ENCODE assay signal across 10 mouse cellular contexts in genomic region chr5:115230830-115231551, GRCm38 (mm10). TPM values are rescaled to one million over a fixed set of nuclear protein-coding genes. Genes with fewer than 3 reads are reported as not detected.
DNase-seq lines count a peak whose midpoint lies in the region; ATAC-seq and TF ChIP-seq lines count a peak whose summit lies in the region.
"Had no signal": no experiment of that assay in that cellular context is flagged by ENCODE, and none has a peak within 500 bp of the region (broad histone marks: within the 10 kb centered on the region; RNA-seq: fewer than 3 reads in every experiment).

No protein-coding gene starts in this region.

- ATAC-seq in kidney, embryonic 14.5 days (ENCODE audit: low FRiP score, low TSS enrichment) = no peak

- H3K9me3 ChIP-seq in kidney, embryonic 14.5 days (ENCODE audit: control insufficient read depth, low read length) = no peaks in the 10 kb centered on the region
- no peaks in the 10 kb centered on the region for H3K9me3 ChIP-seq in MEL (replicated peaks; ENCODE audit: insufficient read depth, low read length)

- TF ChIP-seq RAD21 in MEL (IDR thresholded peaks at IDR 0.05; ENCODE audit: low read depth, low read length) = no peak

- H3K4me1 ChIP-seq in kidney, embryonic 14.5 days (ENCODE audit: control insufficient read depth, insufficient read depth, low read length) = peaks cover 10% of the 10 kb centered on the region; the same call in 1 of the 2 replicates
- peaks cover 0 to 5% of the 10 kb centered on the region in 2 experiments; a peak in 1 of 4 replicates for H3K4me1 ChIP-seq in MEL (ENCODE audit: control insufficient read depth in 1 of 2, insufficient read depth in 2 of 2, low read length in 2 of 2)
- H3K4me1 ChIP-seq in kidney, adult 2 months (ENCODE audit: control insufficient read depth, insufficient read depth, low read length) = no peaks in the 10 kb centered on the region

- peak overlapping the region; percentile 21; the same call in 1 of the 2 replicates for H3K4me2 ChIP-seq in kidney, embryonic 14.5 days (replicated peaks; ENCODE audit: low read depth, low read length)
- H3K4me2 ChIP-seq: lung, embryonic 14.5 days had no signal

- TF ChIP-seq POLR2A in MEL (IDR thresholded peaks at IDR 0.05; ENCODE audit: control insufficient read depth in 1 of 2, insufficient read depth in 1 of 2, low read depth in 1 of 2, low read length in 2 of 2, poor library complexity in 1 of 2) = no peak
- TF ChIP-seq POLR2A in kidney, adult 2 months (IDR thresholded peaks at IDR 0.05; ENCODE audit: low read depth, low read length) = no peak

- 56% methylated on average over 15 of the region's 15 CpGs for WGBS in kidney, embryonic 14.5 days
- WGBS in kidney, adult 2 months = 66% methylated on average over 15 of the region's 15 CpGs

- H3K27me3 ChIP-seq in kidney, embryonic 14.5 days (ENCODE audit: control insufficient read depth, insufficient read depth, low read length) = peaks cover 13% of the 10 kb centered on the region
- H3K27me3 ChIP-seq in MEL (ENCODE audit: control insufficient read depth in 1 of 2, insufficient read depth in 2 of 2, low read length in 2 of 2) = no peaks in the 10 kb centered on the region
- H3K27me3 ChIP-seq in kidney, adult 2 months (replicated peaks; ENCODE audit: control insufficient read depth, insufficient read depth, low read length) = no peaks in the 10 kb centered on the region

- DNase-seq in kidney, postnatal 4 days = no peak
- DNase-seq in MEL (ENCODE audit: low read depth, low spot score) = no peak
- peak; percentile 21 for DNase-seq in heart, adult 8-10 months (ENCODE audit: low spot score)
- DNase-seq in left cerebral cortex, postnatal 36 days (ENCODE audit: low spot score in 2 of 2) = peak; percentile 81 to 87
- DNase-seq in cerebellum, postnatal 36 days = no peak
- no peak for DNase-seq in kidney, adult 11 months
- DNase-seq in kidney, adult 2 months = no peak
- DNase-seq: embryo, embryonic 11 days; lung, embryonic 14.5 days had no signal

- no peak overlapping the region for H3K9ac ChIP-seq in kidney, embryonic 14.5 days (ENCODE audit: low read depth, low read length)
- no peak overlapping the region for H3K9ac ChIP-seq in MEL (ENCODE audit: control insufficient read depth, low read depth, low read length, poor library complexity, severe bottlenecking)
- H3K9ac ChIP-seq: lung, embryonic 14.5 days had no signal

- no peak overlapping the region for H3K4me3 ChIP-seq in kidney, embryonic 14.5 days (ENCODE audit: low read length)
- no peak overlapping the region for H3K4me3 ChIP-seq in MEL (ENCODE audit: control insufficient read depth in 1 of 2, insufficient read depth in 1 of 2, low read depth in 2 of 2, low read length in 2 of 2)
- H3K4me3 ChIP-seq in kidney, adult 2 months (ENCODE audit: insufficient read depth, low read depth, low read length) = no peak overlapping the region

- H3K27ac ChIP-seq in kidney, embryonic 14.5 days (ENCODE audit: low read depth, low read length) = no peak overlapping the region
- H3K27ac ChIP-seq in MEL (ENCODE audit: control insufficient read depth, low read depth, low read length) = no peak overlapping the region
- H3K27ac ChIP-seq in kidney, adult 2 months (ENCODE audit: insufficient read depth, low read depth, low read length) = no peak overlapping the region

- no peak for TF ChIP-seq EP300 in MEL (IDR thresholded peaks at IDR 0.05; ENCODE audit: low read depth in 1 of 2, low read length in 2 of 2)

- no peaks in the 10 kb centered on the region; the same call in 1 of the 2 replicates for H3K79me2 ChIP-seq in MEL (ENCODE audit: control insufficient read depth, insufficient read depth, low read length, poor library complexity)

- intact Hi-C loops in left cerebral cortex, postnatal 36 days (cut with DNase I) = loop anchor here (2.0 kb wide), 1 partner anchor 16 kb away; no protein-coding TSS in a partner anchor

- no peak for TF ChIP-seq CTCF in MEL (IDR thresholded peaks at IDR 0.05 in 2 of 3, conservative IDR thresholded peaks at IDR 0.05 in 1 of 3; ENCODE audit: control insufficient read depth in 1 of 3, insufficient read depth in 1 of 3, low read depth in 2 of 3, low read length in 3 of 3, poor library complexity in 1 of 3, severe bottlenecking in 1 of 3)
- TF ChIP-seq CTCF in kidney, adult 2 months (conservative IDR thresholded peaks at IDR 0.05; ENCODE audit: insufficient read depth, insufficient read length, low read depth, low read length) = no peak

- no peaks in the 10 kb centered on the region for H3K36me3 ChIP-seq in kidney, embryonic 14.5 days (ENCODE audit: control insufficient read depth, insufficient read depth, low read length)
- H3K36me3 ChIP-seq in MEL (ENCODE audit: control insufficient read depth in 1 of 2, insufficient read depth in 2 of 2, low read length in 2 of 2) = peaks cover 0 to under 1% of the 10 kb centered on the region in 2 experiments; a peak in 1 of 4 replicates
- no peaks in the 10 kb centered on the region for H3K36me3 ChIP-seq in kidney, adult 2 months (ENCODE audit: control insufficient read depth, insufficient read depth, low read length)

TF ChIP-seq in MEL, 35 proteins besides CTCF, POLR2A, EP300 and RAD21:
- TF ChIP-seq ZNF384 (IDR thresholded peaks at IDR 0.05; ENCODE audit: low read depth, low read length) (no peak), USF1 (IDR thresholded peaks at IDR 0.05; ENCODE audit: low read depth, low read length) (peak; percentile 76), USF2 (IDR thresholded peaks at IDR 0.05; ENCODE audit: borderline replicate concordance in 1 of 2, insufficient read depth in 1 of 2, low read depth in 1 of 2, low read length in 2 of 2) (0 out of 4 replicates have a peak, but pooled peaks of 1 of the 2 experiments have one; percentile 51), HCFC1 (IDR thresholded peaks at IDR 0.05; ENCODE audit: low read depth, low read length) (no peak)
TF ChIP-seq in MEL: peak in this region for 2.

RNA-seq across cellular contexts. Expression of gene Pop5, which starts 4.6 kb away (rescaled TPM):
- 116 and 120 TPM in 2 replicates for polyA plus RNA-seq in kidney, embryonic 14.5 days (2014; fragmentation: Nextera tagmentation; extraction: Ambion mirVana)
- total RNA-seq in MEL (2012; rRNA removed) = 166 and 208 TPM in 2 replicates
- polyA plus RNA-seq in MEL (2012; ENCODE audit: insufficient read depth in 1 of 2, insufficient read length in 2 of 2, low read depth in 1 of 2, low replicate concordance in 2 of 2, missing spikeins in 1 of 2) = 100 to 1,000 TPM; 103 to 388 TPM
- total RNA-seq in heart, adult 8-10 months (2022) = 10 to 100 TPM; 26.6 to 35.1 (median 32.8) TPM
- total RNA-seq in left cerebral cortex, postnatal 36 days (2021) = 100 to 1,000 TPM; 100 to 103 TPM
- 132 and 160 TPM in 2 replicates for polyA plus RNA-seq in kidney, adult 2 months (2012; rRNA removed)

RNA-seq across cellular contexts. Expression of gene Cabp1, which starts 36.8 kb away (rescaled TPM):
- 2.0 and 2.4 TPM in 2 replicates for polyA plus RNA-seq in kidney, embryonic 14.5 days (2014; fragmentation: Nextera tagmentation; extraction: Ambion mirVana)
- 0.35 and 0.52 TPM in 2 replicates for total RNA-seq in MEL (2012; rRNA removed)
- 1 to 10 TPM in 1 of 2 experiments, not detected in 1; 1.7 TPM for polyA plus RNA-seq in MEL (2012; ENCODE audit: insufficient read depth in 1 of 2, insufficient read length in 2 of 2, low read depth in 1 of 2, low replicate concordance in 2 of 2, missing spikeins in 1 of 2)
- total RNA-seq in heart, adult 8-10 months (2022) = 1 to 10 TPM; 1.7 to 2.6 (median 1.9) TPM
- 100 to 1,000 TPM; 309 to 312 TPM for total RNA-seq in left cerebral cortex, postnatal 36 days (2021)
- 1.7 and 2.6 TPM in 2 replicates for polyA plus RNA-seq in kidney, adult 2 months (2012; rRNA removed)

RNA-seq across cellular contexts. Expression of gene Rnf10, which starts 41.7 kb away (rescaled TPM):
- 81.9 TPM in 2 replicates for polyA plus RNA-seq in kidney, embryonic 14.5 days (2014; fragmentation: Nextera tagmentation; extraction: Ambion mirVana)
- 44.4 and 57.3 TPM in 2 replicates for total RNA-seq in MEL (2012; rRNA removed)
- polyA plus RNA-seq in MEL (2012; ENCODE audit: insufficient read depth in 1 of 2, insufficient read length in 2 of 2, low read depth in 1 of 2, low replicate concordance in 2 of 2, missing spikeins in 1 of 2) = 100 to 1,000 TPM; 165 to 254 TPM
- total RNA-seq in heart, adult 8-10 months (2022) = 100 to 1,000 TPM; 355 to 414 (median 370) TPM
- 100 to 1,000 TPM; 247 to 258 TPM for total RNA-seq in left cerebral cortex, postnatal 36 days (2021)
- 129 and 144 TPM in 2 replicates for polyA plus RNA-seq in kidney, adult 2 months (2012; rRNA removed)

RNA-seq across cellular contexts. Expression of gene Coq5, which starts 48.5 kb away (rescaled TPM):
- polyA plus RNA-seq in kidney, embryonic 14.5 days (2014; fragmentation: Nextera tagmentation; extraction: Ambion mirVana) = 39.7 and 58.8 TPM in 2 replicates
- 39.7 and 43.3 TPM in 2 replicates for total RNA-seq in MEL (2012; rRNA removed)
- polyA plus RNA-seq in MEL (2012; ENCODE audit: insufficient read depth in 1 of 2, insufficient read length in 2 of 2, low read depth in 1 of 2, low replicate concordance in 2 of 2, missing spikeins in 1 of 2) = 10 to 100 TPM in 1 of 2 experiments, not detected in 1; 40.5 TPM
- total RNA-seq in heart, adult 8-10 months (2022) = 100 to 1,000 TPM; 138 to 171 (median 161) TPM
- total RNA-seq in left cerebral cortex, postnatal 36 days (2021) = 10 to 100 TPM; 38.1 to 40.1 TPM
- 19.5 and 25.1 TPM in 2 replicates for polyA plus RNA-seq in kidney, adult 2 months (2012; rRNA removed)

Comparison
In these comparisons a context has a peak if more than half of its experiments do, and no peak if none do; other contexts are left out.
1. DNase-seq: peak in heart, adult 8-10 months (single experiment) and left cerebral cortex, postnatal 36 days (2 of 2); none in kidney, postnatal 4 days (0 of 2), MEL (single experiment), cerebellum, postnatal 36 days (0 of 2), kidney, adult 11 months (single experiment) and kidney, adult 2 months (single experiment).
2. RNA of gene Cabp1, which starts 36.8 kb away (total RNA-seq): 309 to 312 TPM in left cerebral cortex, postnatal 36 days; 1.7 to 2.6 TPM in heart, adult 8-10 months and 0.35 to 0.52 TPM in MEL; every median in the first group is over 10 times any median in the second.